Mouse (Mus musculus): ENCODE measurements at regions not wholly inside any gene's neighbourhood (a gene's known extent, or its start where the extent isn't known, plus 50 kb on each side); places are given as distances from the start of the nearest gene placed in this dataset.

DNA sequence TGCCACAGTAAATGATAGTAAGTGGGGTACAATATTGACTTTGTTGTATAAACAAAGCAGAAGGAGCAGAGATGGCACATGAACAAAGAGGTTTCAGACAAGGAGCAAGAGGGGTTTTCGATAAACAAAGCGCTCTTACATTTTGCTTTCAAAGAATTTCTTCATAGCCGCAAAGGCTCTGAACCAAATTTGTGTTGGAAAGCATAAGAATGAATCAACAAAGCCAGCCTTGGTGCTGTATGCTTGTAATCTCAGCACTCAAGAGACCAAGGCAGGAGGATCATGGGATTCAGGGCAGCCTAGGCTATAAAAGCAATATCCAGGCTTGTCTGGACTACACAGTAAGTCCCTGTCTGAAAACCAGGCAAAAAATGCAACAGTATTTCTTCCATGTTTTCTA is 62.0 kb upstream of the Clint1 start:
- no peak for DNase-seq (ENCODE audit: low read depth)

DNA sequence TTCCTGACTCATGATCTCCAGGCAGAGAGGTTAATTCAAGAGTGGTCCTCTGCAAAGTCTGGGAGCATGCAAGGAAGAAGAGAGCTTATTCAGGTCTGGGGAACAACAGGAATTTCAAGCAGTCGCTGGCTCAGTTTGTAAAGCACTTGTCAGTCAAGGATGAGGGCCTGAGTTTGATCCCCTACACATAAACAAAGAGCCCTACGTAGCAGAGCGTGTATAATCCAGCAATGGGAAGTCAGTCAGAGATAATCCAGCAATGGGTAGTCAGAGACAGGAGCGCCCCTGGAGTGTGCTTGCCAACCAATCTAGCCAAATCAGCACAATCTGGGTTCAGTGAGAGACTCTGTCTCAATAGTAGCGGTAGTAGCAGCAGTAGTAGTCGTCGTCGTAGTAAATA is 61.3 kb upstream of the Clint1 start:
- DNase-seq (ENCODE audit: low read depth) = no peak

DNA sequence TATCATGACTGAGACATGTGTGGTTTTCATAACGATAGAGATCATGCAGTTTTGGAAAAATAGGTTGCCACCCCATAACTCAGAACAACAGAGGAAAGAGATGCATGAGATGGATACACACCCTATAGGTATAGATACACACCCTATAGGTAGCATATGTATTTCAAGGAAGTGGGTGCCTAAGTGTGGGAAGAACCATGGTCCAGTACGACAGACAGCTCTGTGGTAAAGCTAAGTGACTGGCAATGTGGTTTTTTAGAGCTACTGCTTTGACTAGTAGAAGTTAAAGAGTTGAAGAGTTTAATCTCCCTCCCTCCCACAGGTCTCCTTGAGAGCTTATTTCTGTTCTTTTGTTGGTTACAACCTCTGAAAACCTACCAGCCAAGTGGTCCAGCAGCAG is 60.2 kb upstream of the Clint1 start:
- peak; percentile 63 for DNase-seq (ENCODE audit: low read depth)

DNA sequence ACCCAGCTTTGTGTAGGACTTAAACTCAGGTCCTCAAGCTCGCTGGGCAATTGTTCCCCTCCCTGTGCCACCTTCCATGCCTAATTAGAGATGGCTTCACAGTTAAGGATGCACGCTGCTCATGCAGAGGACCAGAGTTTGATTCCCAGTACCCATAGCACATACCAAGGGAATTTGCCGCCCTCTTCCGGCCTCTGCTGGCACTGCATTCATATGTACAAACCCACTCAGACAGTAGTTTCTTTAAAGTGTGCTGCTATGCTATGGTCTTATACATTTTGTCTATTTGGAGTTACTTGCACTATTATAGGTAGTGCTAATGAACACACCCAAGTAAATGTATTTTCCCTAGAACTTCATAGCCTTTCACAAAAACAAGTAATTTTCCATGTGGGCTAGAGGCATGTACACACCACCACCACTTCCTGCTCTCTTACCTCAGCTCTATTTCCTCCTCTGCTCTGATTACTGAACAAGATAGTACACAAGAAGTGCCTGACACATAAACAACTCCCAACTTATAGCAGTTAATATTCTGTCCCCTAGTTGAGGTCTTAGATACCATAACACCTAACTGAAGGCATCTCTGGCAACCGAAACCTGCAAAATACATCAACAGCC is 57.4 kb upstream of the Clint1 start:
- DNase-seq (ENCODE audit: low read depth) = peak; percentile 84

DNA sequence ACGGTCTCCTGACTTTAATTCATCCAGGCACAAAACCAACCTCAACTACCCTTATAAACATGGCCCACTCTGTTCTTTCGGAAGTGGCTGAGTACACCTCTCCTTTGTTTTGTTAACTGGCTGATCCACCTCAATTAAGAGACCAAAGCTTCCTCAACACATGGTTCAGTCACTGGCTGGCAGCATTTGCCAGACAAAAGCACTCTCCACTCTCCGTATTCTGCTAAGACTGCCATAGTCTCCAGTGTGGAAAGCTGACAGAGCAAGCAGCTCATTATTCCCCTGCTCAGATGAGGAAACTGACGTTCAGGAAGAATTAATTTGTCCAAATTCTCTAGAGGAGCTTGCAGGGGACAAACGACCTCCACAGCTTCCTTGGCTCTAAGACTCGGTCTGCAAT is 56.5 kb upstream of the Clint1 start:
- DNase-seq (ENCODE audit: low read depth) = peak; percentile 50

DNA sequence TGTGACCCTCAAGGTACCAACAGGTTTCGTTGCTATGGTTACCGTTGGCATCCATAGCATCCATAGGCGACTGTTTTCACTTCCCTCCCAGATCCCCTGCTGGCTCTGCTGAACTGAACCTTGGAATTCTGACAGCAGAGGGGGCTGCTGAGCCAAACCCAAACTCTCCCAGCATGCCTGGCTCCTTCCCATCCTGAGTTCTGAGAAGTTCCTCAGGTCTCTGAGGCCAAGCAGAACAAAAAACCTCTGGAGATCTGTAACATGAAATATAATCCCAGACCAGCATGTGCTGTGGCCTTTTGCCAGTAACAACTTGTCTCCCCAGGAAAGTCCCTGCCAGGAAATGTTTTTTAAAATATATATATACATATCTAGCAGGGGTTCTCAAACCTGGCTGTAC is 56.1 kb upstream of the Clint1 start:
- DNase-seq (ENCODE audit: low read depth) = peak; percentile 72

DNA sequence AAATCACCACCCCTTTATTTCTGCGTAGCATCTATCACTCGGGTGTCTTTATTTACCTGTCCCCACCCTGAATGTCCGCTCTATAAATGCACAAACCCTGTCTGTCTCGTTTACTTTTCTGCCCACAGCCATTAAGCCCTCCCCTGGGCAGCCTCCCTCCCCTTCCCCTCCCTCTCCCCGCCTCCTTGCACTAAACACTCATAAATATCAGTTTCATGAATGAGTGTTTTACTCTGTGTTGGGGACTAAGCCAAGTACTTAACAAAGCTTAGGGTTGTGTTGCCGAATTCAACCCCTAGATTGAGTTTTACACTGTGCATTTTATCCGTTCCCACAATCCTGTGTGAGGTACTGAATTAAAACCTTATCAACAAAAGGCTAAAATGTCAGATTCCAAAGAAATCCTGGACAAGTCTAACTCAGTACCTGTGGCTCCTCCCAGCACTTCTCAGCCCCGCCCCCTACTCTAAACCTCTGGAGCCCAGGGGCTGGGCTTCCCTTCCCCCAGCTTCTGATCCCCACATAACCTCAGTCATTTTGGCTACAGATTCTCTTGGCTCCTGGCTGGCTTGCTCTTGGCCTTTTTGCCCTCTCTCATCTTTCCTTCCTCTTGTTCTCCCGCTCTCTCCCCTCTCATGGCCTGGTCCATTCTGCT is 52.0 kb upstream of the Clint1 start:
- no peak for DNase-seq (ENCODE audit: low read depth)

Data from induced T-regulatory cell, adult 2 months (primary cell).